Mouse (Mus musculus): ENCODE data around the gene Mcf2.
A peak's percentile ranks its signal among the peaks of the same experiment; 100 is the strongest.

Gene Mcf2

GRCm38 (mm10) chrX:60178744-60179458, at the start of gene Mcf2:
Gene Mcf2, minus strand, starts transcription at chrX:60179089.
- no peaks in the 10 kb centered on the region for H3K27me3 ChIP-seq (ENCODE audit: control insufficient read depth, insufficient read depth, low read length, poor library complexity, severe bottlenecking)
- no peaks in the 10 kb centered on the region for H3K36me3 ChIP-seq (ENCODE audit: control insufficient read depth, insufficient read depth, low read length, poor library complexity, severe bottlenecking)
- DNase-seq (ENCODE audit: low read depth, low spot score), result no peak

DNA sequence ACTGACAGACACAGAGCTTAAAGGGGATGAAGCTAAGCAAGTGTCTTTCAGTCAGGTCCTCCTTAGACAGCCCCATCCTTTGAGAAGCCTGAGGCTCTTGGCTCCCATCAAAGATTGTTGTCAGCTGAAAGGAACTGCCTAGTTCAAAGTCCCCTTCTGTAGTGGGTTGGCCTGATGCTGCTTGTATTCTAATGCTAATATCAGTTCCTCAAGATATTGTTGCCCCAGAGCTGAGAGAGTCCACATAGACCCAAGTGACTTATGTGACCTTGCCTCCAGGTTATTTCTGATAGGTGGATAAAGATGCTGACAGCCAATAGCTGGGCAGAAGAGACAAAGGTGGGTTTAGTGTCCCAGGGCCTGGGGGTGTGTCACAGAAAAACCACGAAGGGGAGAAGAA, 8.8 kb upstream of the Mcf2 start:
- no peaks in the 10 kb centered on the region for H3K27me3 ChIP-seq (ENCODE audit: control insufficient read depth, insufficient read depth, low read length, poor library complexity, severe bottlenecking)
- no peaks in the 10 kb centered on the region for H3K36me3 ChIP-seq (ENCODE audit: control insufficient read depth, insufficient read depth, low read length, poor library complexity, severe bottlenecking)
- no peak for DNase-seq (ENCODE audit: low read depth, low spot score)

DNA sequence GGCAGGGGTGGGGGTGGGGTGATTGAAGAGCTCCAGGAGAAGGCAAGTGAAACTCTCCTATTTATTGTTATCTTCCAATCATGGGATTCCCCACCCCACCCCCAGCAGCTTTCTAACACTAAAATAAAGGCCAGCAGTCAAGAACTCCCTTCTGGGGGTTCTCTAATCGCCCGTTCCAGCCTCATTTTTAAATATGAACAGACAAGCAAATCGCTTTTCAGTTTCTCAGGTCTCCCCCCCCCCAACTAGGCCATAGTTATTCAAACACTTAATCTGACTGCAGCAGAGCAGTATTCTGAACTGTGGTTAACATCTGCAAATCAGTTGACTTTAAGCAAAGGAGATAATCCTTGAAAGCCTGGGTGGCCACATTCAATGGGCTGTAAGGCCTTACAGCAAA, 3.7 kb upstream of the Mcf2 start:
- no peak for DNase-seq (ENCODE audit: low read depth, low spot score)
- H3K36me3 ChIP-seq (ENCODE audit: control insufficient read depth, insufficient read depth, low read length, poor library complexity, severe bottlenecking), result no peaks in the 10 kb centered on the region
- H3K27me3 ChIP-seq (ENCODE audit: control insufficient read depth, insufficient read depth, low read length, poor library complexity, severe bottlenecking), result no peaks in the 10 kb centered on the region

- Histone ChIP-seq H3K36me3 (ENCODE audit: control insufficient read depth, insufficient read depth, low read length, poor library complexity, severe bottlenecking) (no peaks in the 10 kb centered on the region), H3K27me3 (ENCODE audit: control insufficient read depth, insufficient read depth, low read length, poor library complexity, severe bottlenecking) (no peaks in the 10 kb centered on the region)
- DNase-seq (ENCODE audit: low read depth, low spot score), result no peak
Measured at GRCm38 (mm10) chrX:60178025-60178743, 705 bp downstream of the Mcf2 start.

DNA sequence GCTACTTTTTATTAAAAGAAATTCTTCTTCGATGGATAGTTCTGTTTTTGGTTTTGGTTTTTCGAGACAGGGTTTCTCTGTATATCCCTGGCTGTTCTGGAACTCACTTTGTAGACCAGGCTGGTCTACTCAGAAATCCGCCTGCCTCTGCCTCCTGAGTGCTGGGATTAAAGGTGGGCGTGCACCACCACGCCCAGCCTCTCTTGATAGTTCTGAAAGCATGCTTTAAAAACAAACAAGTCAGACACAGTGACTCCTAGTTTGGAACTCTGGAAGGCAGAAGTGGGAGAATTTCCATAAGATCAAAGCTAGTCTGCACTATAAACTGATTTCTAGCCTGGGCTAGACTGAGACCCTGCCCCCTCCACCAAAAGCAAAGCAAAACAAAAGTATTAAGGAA, 8.8 kb downstream of the Mcf2 start:
- no peaks in the 10 kb centered on the region for H3K27me3 ChIP-seq (ENCODE audit: control insufficient read depth, insufficient read depth, low read length, poor library complexity, severe bottlenecking)
- no peaks in the 10 kb centered on the region for H3K36me3 ChIP-seq (ENCODE audit: control insufficient read depth, insufficient read depth, low read length, poor library complexity, severe bottlenecking)
- DNase-seq (ENCODE audit: low read depth, low spot score), result no peak

DNA sequence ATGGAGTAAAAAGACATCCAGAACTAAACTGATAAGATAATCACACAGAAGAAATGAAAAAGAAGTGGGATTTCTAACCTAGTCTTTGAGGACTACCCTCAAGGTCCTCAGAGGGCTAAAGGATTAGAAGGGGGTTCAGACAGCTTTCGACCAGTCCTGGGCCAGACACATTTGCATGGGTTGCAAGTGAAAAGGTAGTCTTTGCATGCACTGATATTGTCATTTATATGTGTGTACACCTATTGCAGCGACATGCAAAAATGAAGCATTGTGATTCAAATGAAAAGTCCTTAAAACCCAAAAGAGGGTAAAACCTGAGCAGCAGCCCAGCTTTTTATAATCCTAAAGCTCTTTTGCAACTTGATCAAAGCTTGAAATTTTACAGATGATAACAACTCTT, 9.4 kb downstream of the Mcf2 start:
- DNase-seq (ENCODE audit: low read depth, low spot score), result no peak
- H3K36me3 ChIP-seq (ENCODE audit: control insufficient read depth, insufficient read depth, low read length, poor library complexity, severe bottlenecking), result no peaks in the 10 kb centered on the region
- H3K27me3 ChIP-seq (ENCODE audit: control insufficient read depth, insufficient read depth, low read length, poor library complexity, severe bottlenecking), result no peaks in the 10 kb centered on the region

GRCm38 (mm10) chrX:60168796-60169195, 10.1 kb downstream of the Mcf2 start:
- H3K36me3 ChIP-seq (ENCODE audit: control insufficient read depth, insufficient read depth, low read length, poor library complexity, severe bottlenecking), result no peaks in the 10 kb centered on the region
- DNase-seq (ENCODE audit: low read depth, low spot score), result no peak
- no peaks in the 10 kb centered on the region for H3K27me3 ChIP-seq (ENCODE audit: control insufficient read depth, insufficient read depth, low read length, poor library complexity, severe bottlenecking)

DNA sequence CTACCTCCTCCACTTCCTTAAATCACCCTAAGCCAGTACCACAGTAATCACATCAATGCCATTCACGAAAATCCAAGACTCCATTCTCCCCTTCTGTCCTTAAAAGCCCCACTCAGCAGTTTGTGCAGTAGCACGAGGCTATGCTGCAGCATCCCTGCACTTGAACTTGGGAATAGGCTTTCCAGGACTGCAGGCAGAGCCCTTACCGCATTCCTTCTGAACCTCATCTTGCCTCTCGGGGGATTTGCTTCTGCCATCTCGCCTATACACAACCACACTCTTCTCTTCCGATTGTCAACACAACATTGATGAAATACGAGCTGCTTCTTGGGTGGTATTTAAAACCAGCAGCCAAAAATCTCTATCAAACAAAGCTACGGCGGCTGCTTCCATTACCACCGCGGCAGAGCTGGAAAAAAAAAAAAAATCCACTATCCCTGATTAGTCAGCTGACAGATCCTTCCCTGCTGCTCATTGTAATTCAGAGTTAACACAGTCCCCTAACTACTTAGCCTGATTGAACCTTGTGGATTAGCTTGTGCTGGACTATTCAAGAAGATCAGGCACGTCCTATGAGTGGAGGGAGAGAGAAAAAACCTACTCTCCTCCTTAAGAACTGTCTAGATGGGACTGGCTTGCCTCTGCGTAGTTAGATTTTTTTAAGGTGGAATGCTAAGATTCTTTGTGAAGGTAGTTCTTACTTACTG, 31.5 kb downstream of the Mcf2 start:
- no peak for DNase-seq (ENCODE audit: low read depth, low spot score)
- Histone ChIP-seq H3K36me3 (ENCODE audit: control insufficient read depth, insufficient read depth, low read length, poor library complexity, severe bottlenecking) (no peaks in the 10 kb centered on the region), H3K27me3 (ENCODE audit: control insufficient read depth, insufficient read depth, low read length, poor library complexity, severe bottlenecking) (no peaks in the 10 kb centered on the region)

- Histone ChIP-seq H3K36me3 (ENCODE audit: control insufficient read depth, insufficient read depth, low read length, poor library complexity, severe bottlenecking) (no peaks in the 10 kb centered on the region), H3K27me3 (ENCODE audit: control insufficient read depth, insufficient read depth, low read length, poor library complexity, severe bottlenecking) (no peaks in the 10 kb centered on the region)
- DNase-seq (ENCODE audit: low read depth, low spot score), result no peak
Measured at GRCm38 (mm10) chrX:60075359-60075758, 103.5 kb downstream of the Mcf2 start.

GRCm38 (mm10) chrX:60055185-60055584, 123.7 kb downstream of the Mcf2 start:
- DNase-seq (ENCODE audit: low read depth, low spot score), result no peak
- H3K27me3 ChIP-seq (ENCODE audit: control insufficient read depth, insufficient read depth, low read length, poor library complexity, severe bottlenecking), result no peaks in the 10 kb centered on the region
- H3K36me3 ChIP-seq (ENCODE audit: control insufficient read depth, insufficient read depth, low read length, poor library complexity, severe bottlenecking), result no peaks in the 10 kb centered on the region

- no peak for DNase-seq (ENCODE audit: low read depth, low spot score)
- H3K36me3 ChIP-seq (ENCODE audit: control insufficient read depth, insufficient read depth, low read length, poor library complexity, severe bottlenecking), result no peaks in the 10 kb centered on the region
- no peaks in the 10 kb centered on the region for H3K27me3 ChIP-seq (ENCODE audit: control insufficient read depth, insufficient read depth, low read length, poor library complexity, severe bottlenecking)
Measured at GRCm38 (mm10) chrX:60054745-60055144, 124.1 kb downstream of the Mcf2 start.

DNA sequence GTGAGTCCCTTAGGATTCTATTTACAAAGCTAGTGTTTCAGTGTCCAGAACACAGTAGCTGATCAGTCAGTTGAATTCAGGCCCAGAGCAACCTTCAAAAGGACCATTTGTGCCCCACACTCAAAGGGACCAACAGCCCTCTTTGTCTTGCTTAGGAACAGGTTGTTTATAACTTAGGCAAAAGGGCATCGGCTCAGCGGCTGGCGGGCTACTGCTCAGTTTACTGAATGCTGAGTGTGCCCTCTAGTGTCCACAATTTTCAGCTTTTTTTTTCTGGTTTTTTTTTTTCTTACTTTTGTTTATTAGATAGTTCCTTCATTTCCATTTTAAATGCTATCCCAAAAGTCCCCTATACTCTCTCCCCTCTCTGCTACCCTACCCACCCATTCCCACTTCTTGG, 152.2 kb downstream of the Mcf2 start:
- DNase-seq (ENCODE audit: low read depth, low spot score), result peak; percentile 64
- no peaks in the 10 kb centered on the region for H3K27me3 ChIP-seq (ENCODE audit: control insufficient read depth, insufficient read depth, low read length, poor library complexity, severe bottlenecking)
- H3K36me3 ChIP-seq (ENCODE audit: control insufficient read depth, insufficient read depth, low read length, poor library complexity, severe bottlenecking), result no peaks in the 10 kb centered on the region

DNA sequence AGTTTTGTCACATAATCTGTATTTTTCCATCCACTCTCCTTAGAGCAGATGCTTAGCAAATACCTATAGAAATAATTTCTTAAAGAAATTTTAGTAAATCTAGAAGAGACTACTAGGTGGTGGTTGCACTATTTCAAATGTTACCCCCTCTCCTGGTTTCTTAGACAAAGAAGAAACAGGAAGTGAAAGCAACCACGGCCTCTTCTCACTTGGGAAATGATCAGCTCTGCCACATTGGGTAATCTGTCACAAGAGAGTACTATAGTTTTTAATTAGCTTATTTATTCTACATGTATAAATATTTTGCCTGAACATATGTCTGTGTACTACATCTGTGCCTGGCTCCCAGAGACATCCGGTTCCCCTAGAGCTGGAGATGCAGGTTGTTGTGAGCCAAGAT, 157.3 kb downstream of the Mcf2 start:
- Histone ChIP-seq H3K36me3 (ENCODE audit: control insufficient read depth, insufficient read depth, low read length, poor library complexity, severe bottlenecking) (no peaks in the 10 kb centered on the region), H3K27me3 (ENCODE audit: control insufficient read depth, insufficient read depth, low read length, poor library complexity, severe bottlenecking) (no peaks in the 10 kb centered on the region)
- DNase-seq (ENCODE audit: low read depth, low spot score), result peak; percentile 56

GRCm38 (mm10) chrX:60021007-60021406, 157.9 kb downstream of the Mcf2 start:
- H3K36me3 ChIP-seq (ENCODE audit: control insufficient read depth, insufficient read depth, low read length, poor library complexity, severe bottlenecking), result no peaks in the 10 kb centered on the region

DNA sequence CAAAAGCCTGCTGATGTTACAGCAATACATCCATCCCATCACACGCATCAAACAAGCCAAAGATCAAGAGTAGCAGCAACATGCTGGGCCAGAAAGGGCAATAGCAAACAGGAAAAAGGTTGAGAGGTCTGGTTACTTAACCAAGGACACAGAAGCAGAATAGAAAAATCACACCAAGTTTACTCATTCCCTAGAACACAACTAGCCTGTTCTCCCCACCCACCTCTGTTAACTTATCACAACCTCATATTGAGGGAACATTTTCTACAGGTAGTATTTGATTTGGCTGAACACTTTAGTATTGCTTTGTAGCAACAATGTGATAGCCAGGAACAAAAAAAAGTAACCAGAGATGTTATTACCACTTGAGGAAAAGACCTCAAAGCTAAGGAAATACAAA, 164.3 kb downstream of the Mcf2 start:
- no peak for DNase-seq (ENCODE audit: low read depth, low spot score)
- H3K36me3 ChIP-seq (ENCODE audit: control insufficient read depth, insufficient read depth, low read length, poor library complexity, severe bottlenecking), result no peaks in the 10 kb centered on the region
- H3K27me3 ChIP-seq (ENCODE audit: control insufficient read depth, insufficient read depth, low read length, poor library complexity, severe bottlenecking), result no peaks in the 10 kb centered on the region

More at GRCm38 (mm10) chrX:60021007-60021406, 157.9 kb downstream of the Mcf2 start:
- no peaks in the 10 kb centered on the region for H3K27me3 ChIP-seq (ENCODE audit: control insufficient read depth, insufficient read depth, low read length, poor library complexity, severe bottlenecking)
- peak; percentile 9 for DNase-seq (ENCODE audit: low read depth, low spot score)
